ENCODE assay signal across 14 mouse cellular contexts in the genomic region with DNA sequence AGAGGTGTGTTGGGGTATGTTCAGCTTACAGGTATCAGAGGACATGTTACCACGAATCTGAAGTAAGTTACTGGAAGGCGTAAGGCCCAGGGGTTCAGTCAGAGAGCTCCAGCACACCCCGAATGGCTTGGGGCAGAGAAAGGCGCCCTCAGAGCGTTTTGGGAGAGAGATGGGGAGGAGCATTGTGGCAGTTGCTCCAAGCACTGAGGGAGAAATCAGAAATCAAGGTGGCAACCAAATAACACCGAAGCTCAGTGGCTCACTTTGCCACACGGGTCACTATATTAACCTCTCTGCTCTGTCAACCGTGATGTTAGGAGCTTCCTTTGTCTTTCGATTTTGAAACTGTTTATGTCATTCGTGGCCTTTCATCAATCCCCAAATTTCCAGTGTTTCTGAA. TPM values are rescaled to one million over a fixed set of nuclear protein-coding genes. Genes with fewer than 3 reads are reported as not detected.
DNase-seq lines count a peak whose midpoint lies in the region; ATAC-seq lines count a peak whose summit lies in the region.
"Had no signal": no experiment of that assay in that cellular context is flagged by ENCODE, and none has a peak within 500 bp of the region (broad histone marks: within the 10 kb centered on the region; RNA-seq: fewer than 3 reads in every experiment).

No protein-coding gene starts in this region.

- no peak for ATAC-seq in heart, embryonic 13.5 days (ENCODE audit: extremely low read depth, insufficient number of reproducible peaks, low FRiP score, low TSS enrichment)
- no peak for ATAC-seq in liver, embryonic 12.5 days

- no peaks in the 10 kb centered on the region for H3K9me3 ChIP-seq in heart, embryonic 13.5 days
- H3K9me3 ChIP-seq in liver, embryonic 12.5 days (replicated peaks): no peaks in the 10 kb centered on the region

- H3K36me3 ChIP-seq in heart, embryonic 13.5 days: no peaks in the 10 kb centered on the region
- H3K36me3 ChIP-seq in liver, embryonic 12.5 days: no peaks in the 10 kb centered on the region

- H3K9ac ChIP-seq in heart, embryonic 13.5 days: no peak overlapping the region
- H3K9ac ChIP-seq in liver, embryonic 12.5 days: no peak overlapping the region
- H3K9ac ChIP-seq: lung, embryonic 14.5 days had no signal

- peak overlapping the region; percentile 59 for H3K4me3 ChIP-seq in heart, embryonic 13.5 days
- peak overlapping the region; percentile 41; the same call in 1 of the 2 replicates for H3K4me3 ChIP-seq in liver, embryonic 12.5 days
- H3K4me3 ChIP-seq: myocyte had no signal

- H3K27me3 ChIP-seq in heart, embryonic 13.5 days (replicated peaks): peaks cover 89% of the 10 kb centered on the region
- peaks cover 86% of the 10 kb centered on the region for H3K27me3 ChIP-seq in liver, embryonic 12.5 days (replicated peaks)
- H3K27me3 ChIP-seq: CH12.LX had no signal

- 6% methylated on average over 10 of the region's 10 CpGs for WGBS in heart, embryonic 13.5 days
- WGBS in liver, embryonic 12.5 days (ENCODE audit: insufficient replicate concordance): 5% methylated on average over 10 of the region's 10 CpGs

- H3K4me2 ChIP-seq in heart, embryonic 13.5 days: peak overlapping the region; percentile 90
- H3K4me2 ChIP-seq in liver, embryonic 12.5 days: peak overlapping the region; percentile 69; the same call in 1 of the 2 replicates

- no peak overlapping the region for H3K27ac ChIP-seq in heart, embryonic 13.5 days (replicated peaks)
- no peak overlapping the region for H3K27ac ChIP-seq in liver, embryonic 12.5 days

- H3K4me1 ChIP-seq in heart, embryonic 13.5 days: peaks cover 26% of the 10 kb centered on the region
- peaks cover 21% of the 10 kb centered on the region for H3K4me1 ChIP-seq in liver, embryonic 12.5 days

- no peak for DNase-seq in heart, postnatal 14 days
- DNase-seq in retina, embryonic 14.5 days (ENCODE audit: low spot score): peak; percentile 24
- no peak for DNase-seq in retina, postnatal 1 day
- DNase-seq in left cerebral cortex, postnatal 25 days (ENCODE audit: low spot score in 2 of 2): no peak
- DNase-seq in gastrocnemius, postnatal 4 days (ENCODE audit: low spot score in 2 of 2): no peak
- DNase-seq: kidney, adult 18-20 months; layer of hippocampus, postnatal 36 days; lung, embryonic 14.5 days; right cerebral cortex, postnatal 25 days had no signal

- intact Hi-C loops in heart, postnatal 14 days (cut with DNase I): no loop called here
- intact Hi-C loops in left cerebral cortex, postnatal 25 days (cut with DNase I): no loop called here

RNA-seq across cellular contexts. Expression of a gene that starts 6.8 kb away (rescaled TPM):
- polyA plus RNA-seq in heart, embryonic 13.5 days (2015; fragmentation: Nextera tagmentation; extraction: Ambion mirVana): 0.06 TPM in 1 of 2 replicates, not detected in the other
- total RNA-seq in heart, postnatal 14 days (2021): not detected
- not detected in 2 replicates for polyA plus RNA-seq in liver, embryonic 12.5 days (2016; fragmentation: Nextera tagmentation; extraction: Ambion mirVana)
- under 1 TPM; 0.48 to 0.78 TPM for total RNA-seq in left cerebral cortex, postnatal 25 days (2021)
- total RNA-seq in gastrocnemius, postnatal 4 days (2021): not detected
- total RNA-seq: CH12.LX; common myeloid progenitor, adult 5-6 weeks had no signal
- polyA plus RNA-seq: lung, embryonic 14.5 days; myocyte had no signal
